Mouse (Mus musculus) layer of hippocampus, postnatal 10 days (tissue): Measurements from ENCODE around the gene Ap3b1. TPM values are rescaled to one million over a fixed set of nuclear protein-coding genes. Genes with fewer than 3 reads are reported as not detected.
"Not testable (repeated sequence)": the region's sequence is repeated elsewhere in the genome, so short reads cannot be mapped to it uniquely, and the experiment has no call there.

Experiments used
- DNase-seq, 2 experiments: peaks; one replicate each; pipeline ENCODE4 v3.0.0; 2021; ENCODE audit warnings: low spot score in 2 of 2
- long read RNA-seq: library from polyadenylated mRNA; stranded (forward); transcript quantifications from one replicate; pipeline ENCODE4 v2.0.0, GENCODE M21; 2023
- total RNA-seq, 2 experiments: library from RNA; stranded (reverse); gene quantifications; 2 replicates each; pipeline ENCODE4 v1.2.3; 2021

Ap3b1 gene
- 10 to 100 TPM; 45.4 to 46.2 TPM for total RNA-seq
- long read RNA-seq, full-length matches to known transcripts, result 2 of 8 reads
- long read RNA-seq, partial matches to known transcripts, result 3 of 8 reads
- long read RNA-seq, other reads (novel, unspliced or antisense), result 3 of 8 reads

GRCm38 (mm10) chr13:94358401-94359265 is at the start of gene Ap3b1:
Gene Ap3b1 (plus strand): TSS chr13:94358960.
- DNase-seq, result peak; percentile 85 to 92

GRCm38 (mm10) chr13:94312812-94313211 is 45.9 kb upstream of the Ap3b1 start:
- not testable (repeated sequence) for DNase-seq

- DNase-seq, result no peak
Measured at GRCm38 (mm10) chr13:94316975-94317511, 41.7 kb upstream of the Ap3b1 start.

- no peak for DNase-seq
Measured at GRCm38 (mm10) chr13:94321094-94321792, 37.5 kb upstream of the Ap3b1 start.

GRCm38 (mm10) chr13:94322475-94322874 is 36.3 kb upstream of the Ap3b1 start:
- no peak for DNase-seq

- DNase-seq, result no peak
Measured at GRCm38 (mm10) chr13:94328063-94328462, 30.7 kb upstream of the Ap3b1 start.

GRCm38 (mm10) chr13:94329005-94329404 is 29.8 kb upstream of the Ap3b1 start:
- not testable (repeated sequence) for DNase-seq

GRCm38 (mm10) chr13:94330392-94330979 is 28.3 kb upstream of the Ap3b1 start:
- DNase-seq, result no peak

GRCm38 (mm10) chr13:94338357-94338756 is 20.4 kb upstream of the Ap3b1 start:
- no peak for DNase-seq

- no peak for DNase-seq
Measured at GRCm38 (mm10) chr13:94343192-94343591, 15.6 kb upstream of the Ap3b1 start.

GRCm38 (mm10) chr13:94344600-94344999 is 14.2 kb upstream of the Ap3b1 start:
- not testable (repeated sequence) for DNase-seq

- no peak for DNase-seq
Measured at GRCm38 (mm10) chr13:94354584-94354983, 4.2 kb upstream of the Ap3b1 start.

- DNase-seq, result no peak
Measured at GRCm38 (mm10) chr13:94358101-94358400, 709 bp upstream of the Ap3b1 start.

- DNase-seq, result no peak
Measured at GRCm38 (mm10) chr13:94359282-94359920, 641 bp downstream of the Ap3b1 start.

GRCm38 (mm10) chr13:94361013-94361580 is 2.3 kb downstream of the Ap3b1 start:
- not testable (repeated sequence) for DNase-seq

- DNase-seq, result no peak
Measured at GRCm38 (mm10) chr13:94364336-94364735, 5.6 kb downstream of the Ap3b1 start.

- no peak for DNase-seq
Measured at GRCm38 (mm10) chr13:94365108-94365907, 6.5 kb downstream of the Ap3b1 start.

- DNase-seq, result peak in 1 of 2 experiments; percentile 31
Measured at GRCm38 (mm10) chr13:94367869-94368268, 9.1 kb downstream of the Ap3b1 start.

- no peak for DNase-seq
Measured at GRCm38 (mm10) chr13:94370521-94370920, 11.8 kb downstream of the Ap3b1 start.

GRCm38 (mm10) chr13:94372066-94372465 is 13.3 kb downstream of the Ap3b1 start:
- DNase-seq, result peak in 1 of 2 experiments; percentile 3
